Mouse (Mus musculus): ENCODE results near the gene Sik1.
A peak's percentile ranks its signal among the peaks of the same experiment; 100 is the strongest.
"Not testable (repeated sequence)": the region's sequence is repeated elsewhere in the genome, so short reads cannot be mapped to it uniquely, and the experiment has no call there.

Gene Sik1

DNA sequence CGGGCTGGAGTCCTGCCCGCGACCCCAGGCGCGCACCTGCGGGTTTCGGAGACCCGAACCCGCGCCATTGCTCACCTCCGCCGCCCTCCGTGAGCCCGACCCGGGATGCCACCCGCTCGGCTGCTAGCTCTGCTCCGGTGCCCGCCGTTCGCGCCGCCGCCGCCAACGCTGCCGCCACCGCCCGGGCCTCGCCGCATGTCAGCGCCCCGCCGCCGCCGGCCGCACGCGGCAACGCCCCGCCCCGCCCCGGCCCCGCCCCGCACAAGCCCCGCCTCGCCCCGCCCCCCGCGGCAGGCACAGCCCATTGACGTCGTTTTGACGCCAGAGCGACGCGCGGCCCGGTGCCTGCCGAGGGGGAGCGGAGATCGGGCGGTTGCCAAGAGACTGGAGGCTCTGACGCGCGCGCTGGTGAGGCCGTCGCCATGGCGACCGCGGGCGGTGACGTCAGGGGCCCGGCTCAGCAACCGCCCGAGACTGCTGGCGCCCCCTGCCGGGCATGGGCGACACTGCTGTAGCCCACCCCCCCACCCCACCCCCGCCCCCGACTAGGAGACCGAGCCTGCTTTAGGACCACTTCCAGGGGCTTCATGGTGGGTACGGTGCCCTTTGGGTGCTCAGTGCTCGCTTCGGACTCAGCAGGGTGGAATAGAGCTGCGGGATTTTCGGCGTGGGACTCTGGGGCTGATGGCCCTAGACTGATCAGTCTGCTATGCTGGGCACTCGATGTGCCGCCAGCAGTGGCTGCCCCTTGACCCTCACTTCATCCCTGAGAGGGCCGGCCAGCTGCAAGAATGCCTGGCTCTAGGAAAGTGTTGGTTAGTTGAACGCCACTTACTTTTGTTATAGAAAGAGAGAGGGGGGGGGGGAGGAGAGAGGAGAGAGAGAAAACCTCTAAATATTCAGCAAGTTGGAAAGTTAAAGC lies at the start of gene Sik1:
Gene Sik1 (minus strand): TSS at position 208 of the 922 bp plus-strand sequence.
- peak; percentile 99 to 100 for DNase-seq

- DNase-seq, result no peak
These were observed 49.7 kb upstream of the Sik1 start for GRCm38 (mm10) chr17:31905201-31905790.

GRCm38 (mm10) chr17:31904036-31904435 lies 48.4 kb upstream of the Sik1 start:
- DNase-seq, result peak; percentile 56 to 93

- peak in 1 of 2 experiments; percentile 59 for DNase-seq
These were observed 47.1 kb upstream of the Sik1 start for GRCm38 (mm10) chr17:31902630-31903198.

DNA sequence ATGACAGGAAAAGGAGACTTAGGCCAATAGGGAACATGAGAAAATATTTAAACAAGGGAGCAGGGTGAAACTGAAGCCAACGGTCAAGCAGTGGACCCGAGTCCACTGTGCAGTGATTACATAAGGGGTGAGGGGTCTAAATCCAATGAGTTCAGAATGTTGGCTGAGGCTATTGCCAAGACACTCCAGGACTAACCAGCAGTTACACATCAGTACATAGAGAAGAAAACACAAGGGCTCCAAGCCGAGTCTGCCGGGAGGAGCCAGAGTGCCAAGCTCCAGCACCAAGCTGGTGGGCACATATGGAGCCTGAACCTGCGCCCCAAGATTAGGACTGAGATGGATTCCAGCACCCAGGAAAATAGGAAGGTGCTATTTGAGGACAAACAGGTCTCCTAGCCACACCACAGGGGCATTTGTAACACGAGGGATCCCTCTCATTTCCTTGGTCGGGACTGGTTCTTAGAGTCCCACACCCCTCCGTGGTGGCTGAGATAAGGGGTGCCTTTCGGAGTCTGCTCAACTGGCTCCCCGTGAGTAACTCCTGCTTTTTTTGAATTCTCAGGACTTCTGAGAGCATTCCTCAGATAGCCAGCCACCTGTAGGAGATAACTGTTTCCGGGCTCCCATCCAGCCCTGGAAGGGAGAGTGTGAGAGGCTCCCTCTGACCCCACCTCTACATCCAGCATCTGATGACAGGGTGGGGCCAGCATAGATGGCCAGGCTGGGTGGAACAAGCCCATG lies 46.0 kb upstream of the Sik1 start:
- peak; percentile 68 to 90 for DNase-seq

- no peak for DNase-seq
These were observed 43.3 kb upstream of the Sik1 start for GRCm38 (mm10) chr17:31898941-31899340.

DNA sequence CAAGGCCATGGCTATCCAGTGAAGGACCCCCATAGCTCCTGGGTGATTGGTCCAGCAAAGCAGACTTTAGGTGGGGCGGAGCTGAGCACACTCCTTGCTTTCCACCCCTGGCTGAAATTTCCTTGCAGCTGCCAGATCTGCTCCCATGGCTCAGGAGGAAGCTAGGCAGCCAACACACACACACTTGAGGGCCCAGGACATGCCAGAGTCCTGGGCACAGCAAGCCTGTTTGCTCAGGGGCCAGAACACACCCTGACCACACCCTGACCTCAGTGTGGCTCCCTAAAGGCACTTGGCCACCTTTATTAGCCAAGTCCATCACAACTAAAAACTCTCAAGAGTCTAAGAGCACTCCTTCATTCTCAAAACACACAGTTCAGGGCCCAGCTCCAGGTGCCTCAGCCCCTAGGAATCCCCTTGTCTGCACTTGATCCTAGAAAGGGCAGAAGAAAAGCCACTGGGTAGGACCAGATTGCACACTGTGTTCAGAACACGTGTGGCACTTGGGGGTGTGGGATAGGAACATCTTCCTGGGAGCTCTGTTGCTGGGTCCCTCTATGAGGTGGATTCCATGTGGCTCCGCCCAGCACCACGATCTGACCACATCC lies 41.7 kb upstream of the Sik1 start:
- DNase-seq, result peak in 1 of 2 experiments; percentile 50

DNA sequence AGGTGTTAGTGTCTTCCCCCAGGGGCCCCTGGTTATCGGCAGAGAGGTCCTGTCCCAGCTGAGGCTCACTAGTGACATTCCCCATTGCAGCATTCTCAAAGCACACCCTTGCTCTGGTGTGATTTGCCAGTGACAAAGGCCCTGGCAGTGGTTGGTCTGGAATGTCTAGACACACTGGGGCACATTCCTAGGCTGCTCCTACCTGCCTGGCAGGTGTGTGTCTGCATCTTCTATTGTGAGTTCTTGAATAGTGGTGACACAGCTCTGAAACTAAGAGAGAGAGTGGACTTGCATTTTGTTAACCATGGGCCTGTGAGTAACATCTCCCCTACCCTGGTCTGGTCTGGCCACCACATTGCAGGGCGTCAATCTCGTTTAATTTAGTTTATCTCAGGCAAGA lies 41.1 kb upstream of the Sik1 start:
- peak in 1 of 2 experiments; percentile 33 for DNase-seq

DNA sequence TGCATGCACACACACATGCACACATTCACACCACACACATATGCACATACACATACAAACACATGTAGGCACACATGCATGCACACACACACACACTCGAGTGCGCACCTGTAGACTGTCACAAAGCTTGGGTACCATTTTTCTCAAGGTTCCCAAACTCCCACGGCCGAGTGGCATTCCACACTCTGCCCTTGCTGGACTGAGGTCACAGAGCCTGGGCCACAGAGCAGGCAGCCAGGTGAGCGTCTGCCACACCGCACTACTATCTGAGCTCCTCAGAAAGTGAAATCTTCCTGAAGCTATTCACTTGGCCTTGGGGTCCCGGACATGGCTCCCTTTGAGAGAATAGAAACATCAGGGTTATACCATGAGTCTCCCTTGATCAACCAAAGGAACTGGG lies 40.7 kb upstream of the Sik1 start:
- DNase-seq, result peak in 1 of 2 experiments; percentile 35

- peak in 1 of 2 experiments; percentile 42 for DNase-seq
These were observed 37.9 kb upstream of the Sik1 start for GRCm38 (mm10) chr17:31893371-31894060.

DNA sequence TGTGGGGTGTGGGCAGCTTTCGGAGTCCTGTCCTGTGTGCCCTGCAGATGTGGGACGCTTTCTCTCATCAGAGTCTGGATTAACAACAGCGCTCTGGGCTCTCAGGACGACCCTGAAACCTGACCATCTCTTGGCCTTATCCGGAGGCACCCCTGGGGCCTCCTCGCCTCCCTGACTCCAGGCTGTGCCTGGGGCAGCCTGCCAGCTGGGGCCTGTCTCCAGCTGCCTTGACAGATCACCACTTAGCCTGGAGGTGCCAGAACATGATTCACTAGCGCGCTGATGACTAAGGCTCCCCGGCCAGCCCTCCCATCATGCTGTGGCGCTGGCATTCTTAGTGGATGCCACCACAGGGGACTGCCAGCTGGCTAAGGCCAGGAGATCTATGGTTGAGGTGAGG lies 37.1 kb upstream of the Sik1 start:
- DNase-seq, result peak; percentile 84 to 93

GRCm38 (mm10) chr17:31891858-31892257 lies 36.3 kb upstream of the Sik1 start:
- peak in 1 of 2 experiments; percentile 31 for DNase-seq

GRCm38 (mm10) chr17:31890311-31890951 lies 34.8 kb upstream of the Sik1 start:
- DNase-seq, result peak; percentile 64 to 86

DNA sequence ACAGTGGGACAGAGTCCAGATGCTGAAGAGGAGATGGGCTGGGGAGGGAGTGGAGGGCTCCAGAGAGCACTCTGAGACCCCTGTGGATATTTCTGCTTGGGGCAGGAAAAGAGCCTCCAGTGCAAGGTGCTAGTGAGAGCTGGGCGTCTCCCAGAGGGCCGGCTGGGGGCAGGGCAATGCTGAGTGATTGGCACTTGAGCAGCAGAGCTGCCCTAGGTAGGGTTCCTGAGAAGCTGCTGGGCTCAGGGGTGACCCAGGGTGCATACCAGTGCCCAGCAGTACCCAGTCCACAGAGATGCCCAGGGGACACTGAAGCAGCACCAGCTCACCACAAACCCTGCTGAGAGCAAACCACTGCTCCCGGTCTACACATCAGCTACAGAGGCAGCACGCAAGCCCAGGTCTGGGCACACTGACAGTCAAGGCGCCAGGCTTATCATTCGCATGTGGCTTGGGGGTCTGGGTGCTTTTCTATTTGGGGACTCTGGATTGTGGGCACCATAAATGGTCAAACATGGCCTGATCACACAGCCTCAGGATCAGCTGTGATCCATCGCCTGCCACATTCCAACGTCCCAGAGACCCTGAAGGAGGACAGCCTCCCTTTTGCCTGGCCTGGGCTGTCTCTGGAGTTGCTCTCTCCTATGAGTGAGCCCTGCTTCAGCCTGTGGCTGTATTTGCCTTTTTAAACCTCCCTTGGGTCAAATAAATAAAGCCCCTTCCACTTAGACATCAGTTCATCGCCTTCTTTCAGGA lies 34.0 kb upstream of the Sik1 start:
- peak; percentile 74 to 91 for DNase-seq

- peak in 1 of 2 experiments; percentile 30 for DNase-seq
These were observed 32.9 kb upstream of the Sik1 start for GRCm38 (mm10) chr17:31888540-31888939.

GRCm38 (mm10) chr17:31884676-31885075 lies 29.1 kb upstream of the Sik1 start:
- not testable (repeated sequence) for DNase-seq

- DNase-seq, result peak in 1 of 2 experiments; percentile 24
These were observed 23.8 kb upstream of the Sik1 start for GRCm38 (mm10) chr17:31879406-31879805.

- peak in 1 of 2 experiments; percentile 45 for DNase-seq
These were observed 22.1 kb upstream of the Sik1 start for GRCm38 (mm10) chr17:31877650-31878141.

DNA sequence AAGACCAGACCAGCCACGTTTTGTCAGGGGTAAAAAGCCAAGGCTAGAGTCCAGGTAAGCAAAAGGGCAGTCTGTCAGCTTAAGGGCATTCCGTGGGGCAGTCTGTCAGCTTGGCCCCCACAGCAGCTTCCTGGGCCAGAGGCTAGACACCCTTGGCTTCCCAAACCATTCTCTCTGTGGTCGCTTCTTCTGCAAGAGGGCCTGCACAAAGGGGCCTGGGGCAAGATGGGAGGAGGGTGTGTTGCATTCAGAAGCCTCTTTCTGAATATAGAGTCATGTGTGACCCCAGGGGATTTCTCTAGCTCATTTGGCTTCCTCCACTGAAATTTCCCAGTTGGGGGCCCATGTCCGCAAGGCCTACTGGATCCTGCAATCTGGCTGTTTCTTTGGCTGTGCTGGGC lies 21.6 kb upstream of the Sik1 start:
- peak in 1 of 2 experiments; percentile 40 for DNase-seq

DNA sequence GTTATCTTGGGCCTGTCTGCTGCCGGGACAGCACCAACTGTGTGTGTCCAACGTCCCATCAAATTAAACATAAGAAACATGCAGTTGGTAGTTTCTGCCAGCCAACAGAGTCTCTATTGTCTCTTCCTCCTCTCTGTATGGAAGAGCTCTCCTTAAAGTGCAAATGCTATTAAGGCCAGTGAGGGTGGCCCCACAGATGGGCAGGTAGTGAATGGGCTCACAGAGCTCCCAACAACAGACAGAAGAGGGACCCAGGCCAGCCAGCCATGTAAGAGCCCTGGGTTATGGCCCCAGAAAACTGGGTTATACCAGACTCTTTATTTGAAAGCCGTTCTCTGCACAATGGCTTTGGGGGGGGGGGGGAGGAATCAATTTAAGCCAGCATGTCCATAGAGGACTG lies 21.2 kb upstream of the Sik1 start:
- no peak for DNase-seq

Measured in kidney, postnatal 25 days (tissue).